Mouse (Mus musculus): Measurements from ENCODE around the gene Tle3. TPM values are rescaled to one million over a fixed set of nuclear protein-coding genes. Genes with fewer than 3 reads are reported as not detected.
A peak's percentile ranks its signal among the peaks of the same experiment; 100 is the strongest.

The Tle3 gene
- polyA plus RNA-seq, 1 experiment from 2014 or later = 55.7 TPM

DNA sequence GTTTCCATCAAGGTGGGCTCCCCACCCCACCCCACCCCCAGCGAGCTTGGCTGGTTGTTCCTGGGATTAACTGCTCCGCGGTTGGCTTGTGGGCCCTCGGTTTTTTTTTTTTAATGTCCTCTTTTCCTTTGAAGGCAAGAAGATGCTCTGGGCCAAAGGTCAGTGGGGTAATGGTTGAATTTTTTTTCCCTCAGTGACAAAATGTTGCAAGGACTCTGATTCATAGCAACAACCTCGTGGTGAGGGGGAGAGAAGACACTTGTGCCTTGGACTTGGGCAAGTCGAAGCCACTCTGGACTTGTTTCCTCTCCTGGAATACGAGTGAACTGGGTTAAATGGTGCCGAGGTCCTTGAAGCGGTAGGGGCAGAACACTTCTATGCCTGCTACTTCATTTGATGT is 34.5 kb upstream of the Tle3 start:
- no peak for DNase-seq (ENCODE audit: low spot score)
- Histone ChIP-seq H3K27ac (no peak overlapping the region), H3K4me1 (peaks cover 43% of the 10 kb centered on the region), H3K27me3 (ENCODE audit: low read depth, poor library complexity, severe bottlenecking) (peaks cover 83% of the 10 kb centered on the region), H3K36me3 (no peaks in the 10 kb centered on the region), H3K9me3 (replicated peaks) (no peaks in the 10 kb centered on the region), H3K4me3 (no peak overlapping the region)
- whole genome bisulfite sequencing = 10% methylated on average over 9 of the region's 9 CpGs

DNA sequence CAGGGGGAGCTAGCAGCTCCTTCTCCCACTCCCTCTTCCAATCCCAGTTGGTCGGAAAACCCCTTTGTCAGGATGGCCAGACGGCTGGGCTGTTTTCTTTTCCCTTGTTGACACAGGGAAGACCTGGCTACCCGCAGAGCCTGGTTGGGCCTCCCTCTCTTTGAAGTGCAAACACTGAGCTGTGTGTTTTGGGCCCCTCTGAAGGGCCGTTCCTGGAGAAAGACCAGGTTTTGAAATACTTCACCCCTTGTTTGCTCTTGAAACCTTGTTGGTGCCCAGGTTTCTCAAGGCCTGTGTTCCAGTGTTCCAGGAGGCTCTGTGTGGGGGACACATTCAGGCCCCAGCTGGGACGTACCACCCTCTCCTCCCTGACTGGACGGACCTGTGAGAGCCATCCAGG is 32.9 kb upstream of the Tle3 start:
- Histone ChIP-seq H3K4me3 (no peak overlapping the region), H3K9me3 (replicated peaks) (no peaks in the 10 kb centered on the region), H3K27ac (no peak overlapping the region), H3K4me1 (peaks cover 49% of the 10 kb centered on the region), H3K36me3 (no peaks in the 10 kb centered on the region), H3K27me3 (ENCODE audit: low read depth, poor library complexity, severe bottlenecking) (peaks cover 86% of the 10 kb centered on the region)
- DNase-seq (ENCODE audit: low spot score) = no peak
- WGBS = 18% methylated on average over 6 of the region's 6 CpGs

DNA sequence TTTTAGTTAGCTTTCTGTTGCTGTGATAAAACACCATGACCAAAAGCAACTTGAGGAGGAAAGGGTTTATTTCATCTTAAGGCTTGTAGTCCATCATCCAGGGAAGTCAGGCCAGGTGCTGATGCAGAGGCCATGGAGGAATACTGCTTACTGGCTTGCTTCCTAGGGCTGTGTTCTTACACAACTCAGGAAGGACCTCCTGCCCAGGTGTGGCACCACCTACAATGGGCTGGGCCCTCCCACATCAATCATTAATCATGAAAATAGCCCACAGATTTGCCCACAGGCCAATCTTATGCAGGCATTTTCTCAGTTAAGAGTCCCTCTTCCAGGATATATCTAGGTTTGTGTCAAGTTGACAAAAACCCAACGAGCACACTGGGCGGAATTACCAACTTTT is 31.8 kb upstream of the Tle3 start:
- Histone ChIP-seq H3K4me1 (peaks cover 59% of the 10 kb centered on the region), H3K36me3 (no peaks in the 10 kb centered on the region), H3K9me3 (replicated peaks) (no peaks in the 10 kb centered on the region), H3K27ac (no peak overlapping the region), H3K4me3 (no peak overlapping the region), H3K27me3 (ENCODE audit: low read depth, poor library complexity, severe bottlenecking) (peaks cover 84% of the 10 kb centered on the region)
- no peak for DNase-seq (ENCODE audit: low spot score)
- 78% methylated on average over 2 of the region's 2 CpGs for WGBS

DNA sequence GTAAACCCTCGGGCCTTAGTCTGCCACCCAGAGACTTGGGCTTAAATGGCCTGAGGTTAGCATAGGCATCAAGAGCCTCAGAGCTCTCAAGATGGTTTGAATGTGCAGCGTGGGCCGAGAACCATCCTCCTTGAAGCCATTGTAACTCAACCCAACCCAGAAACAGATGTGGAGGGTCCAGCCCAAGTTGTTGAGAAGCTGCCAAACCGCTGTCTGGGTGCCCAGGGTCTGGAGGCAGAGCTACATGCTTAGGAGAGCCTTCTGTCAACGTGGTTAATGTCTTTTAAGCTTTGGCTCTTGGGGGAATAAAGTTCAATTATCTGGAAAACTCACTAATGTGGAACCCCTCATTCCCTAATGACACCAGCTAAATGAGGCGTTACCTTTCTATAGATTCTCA is 29.9 kb upstream of the Tle3 start:
- Histone ChIP-seq H3K27me3 (ENCODE audit: low read depth, poor library complexity, severe bottlenecking) (peaks cover 66% of the 10 kb centered on the region), H3K4me1 (peaks cover 60% of the 10 kb centered on the region), H3K27ac (peak overlapping the region; percentile 16; the same call in 1 of the 2 replicates), H3K36me3 (no peaks in the 10 kb centered on the region), H3K9me3 (replicated peaks) (no peaks in the 10 kb centered on the region), H3K4me3 (no peak overlapping the region)
- WGBS = 75% methylated on average over 6 of the region's 6 CpGs
- no peak for DNase-seq (ENCODE audit: low spot score)

DNA sequence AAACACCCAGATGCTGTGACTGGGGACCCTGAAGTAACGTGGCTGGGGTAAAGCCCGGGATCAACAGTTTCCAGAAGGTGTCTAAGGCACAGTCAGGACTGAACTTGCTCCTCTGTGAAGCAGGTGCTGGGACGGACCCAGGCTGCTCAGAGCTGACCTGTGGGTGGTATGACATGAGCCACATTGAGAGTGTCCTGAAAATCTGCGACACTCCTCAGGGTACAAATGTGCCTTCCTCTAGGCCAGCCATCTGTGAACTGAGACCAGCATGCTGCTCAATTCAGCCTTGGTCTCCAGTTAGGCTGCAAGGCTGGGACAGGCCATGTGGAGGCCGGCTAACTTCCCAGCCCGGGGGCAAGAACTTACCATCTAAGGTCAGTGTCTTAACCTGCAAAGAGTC is 27.5 kb upstream of the Tle3 start:
- no peaks in the 10 kb centered on the region for H3K36me3 ChIP-seq
- H3K27ac ChIP-seq = 0 out of 2 replicates have a peak overlapping the region, but pooled peaks have one; percentile 46
- WGBS = 44% methylated on average over 6 of the region's 6 CpGs
- peaks cover 55% of the 10 kb centered on the region for H3K4me1 ChIP-seq
- H3K9me3 ChIP-seq (replicated peaks) = no peaks in the 10 kb centered on the region
- peaks cover 51% of the 10 kb centered on the region for H3K27me3 ChIP-seq (ENCODE audit: low read depth, poor library complexity, severe bottlenecking)
- no peak overlapping the region for H3K4me3 ChIP-seq
- no peak for DNase-seq (ENCODE audit: low spot score)

DNA sequence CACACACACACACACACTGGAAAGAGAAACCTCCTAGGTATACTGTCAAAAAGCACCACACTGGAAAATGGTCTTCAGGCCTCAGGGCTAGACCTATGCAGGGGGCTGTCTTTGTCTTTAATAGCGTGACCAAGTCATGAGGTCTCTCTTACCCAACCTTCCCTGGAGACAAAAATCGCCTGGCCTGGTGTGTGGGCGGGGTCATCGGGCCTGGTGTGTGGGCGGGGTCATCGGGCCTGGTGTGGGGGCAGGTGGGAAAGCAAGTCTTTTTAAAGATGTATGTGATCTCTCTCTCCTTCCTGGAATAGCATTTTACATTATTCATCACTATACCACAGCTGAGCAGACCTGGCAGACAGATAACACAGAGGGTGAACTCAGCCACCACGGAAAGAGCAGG is 25.2 kb upstream of the Tle3 start:
- H3K4me1 ChIP-seq = peaks cover 64% of the 10 kb centered on the region

DNA sequence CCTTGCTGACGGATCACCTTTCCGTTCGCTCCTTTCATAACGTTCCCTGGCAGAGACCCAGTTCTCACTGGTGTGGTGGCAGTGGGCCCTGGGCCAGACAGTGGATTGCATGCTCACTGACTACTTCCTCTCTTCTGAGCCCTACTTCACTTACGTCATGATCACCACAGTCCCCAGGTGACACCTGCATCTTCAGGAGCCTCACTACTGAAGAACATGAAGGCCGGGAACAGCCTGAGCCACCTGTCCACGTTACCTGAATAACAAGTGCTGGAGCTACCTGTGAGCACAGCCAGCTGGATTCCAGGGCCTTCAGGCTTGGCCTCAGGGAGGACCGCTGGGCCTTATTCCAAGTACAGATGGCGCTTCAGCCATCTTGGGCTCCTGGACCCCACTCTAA is 24.1 kb upstream of the Tle3 start:
- Histone ChIP-seq H3K9me3 (replicated peaks) (no peaks in the 10 kb centered on the region), H3K27ac (no peak overlapping the region), H3K4me1 (peaks cover 63% of the 10 kb centered on the region), H3K36me3 (no peaks in the 10 kb centered on the region), H3K27me3 (ENCODE audit: low read depth, poor library complexity, severe bottlenecking) (peaks cover 21% of the 10 kb centered on the region), H3K4me3 (no peak overlapping the region)
- DNase-seq (ENCODE audit: low spot score) = no peak
- WGBS = 89% methylated on average over 9 of the region's 9 CpGs

More for the DNA sequence above, 25.2 kb upstream of the Tle3 start:
- Histone ChIP-seq H3K4me3 (no peak overlapping the region), H3K27me3 (ENCODE audit: low read depth, poor library complexity, severe bottlenecking) (peaks cover 31% of the 10 kb centered on the region), H3K27ac (peak overlapping the region; percentile 28; the same call in 1 of the 2 replicates), H3K36me3 (no peaks in the 10 kb centered on the region), H3K9me3 (replicated peaks) (no peaks in the 10 kb centered on the region)
- no peak for DNase-seq (ENCODE audit: low spot score)
- 25% methylated on average over 7 of the region's 7 CpGs for WGBS

DNA sequence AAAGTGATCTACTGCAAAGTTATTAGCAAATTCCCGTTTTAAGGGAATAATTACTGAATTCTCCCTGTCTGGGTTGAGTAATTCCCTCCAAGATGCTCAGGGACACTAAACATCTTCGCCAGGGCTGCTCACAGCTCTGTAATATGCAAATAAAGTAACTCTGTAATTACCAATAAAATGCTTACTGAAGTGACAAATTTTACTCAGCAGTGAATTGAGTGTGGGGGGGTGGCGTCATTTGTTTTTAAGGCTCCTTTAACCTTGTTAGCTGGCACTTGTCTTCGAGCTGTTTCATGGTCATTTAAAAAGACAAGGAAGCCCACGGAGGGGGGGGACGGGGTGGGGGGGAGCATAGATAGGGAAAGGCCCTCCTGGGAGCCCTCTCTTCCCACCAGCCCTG is 23.6 kb upstream of the Tle3 start:
- Histone ChIP-seq H3K4me3 (no peak overlapping the region), H3K27ac (0 out of 2 replicates have a peak overlapping the region, but pooled peaks have one; percentile 42), H3K36me3 (no peaks in the 10 kb centered on the region), H3K4me1 (peaks cover 62% of the 10 kb centered on the region), H3K27me3 (ENCODE audit: low read depth, poor library complexity, severe bottlenecking) (peaks cover 18% of the 10 kb centered on the region), H3K9me3 (replicated peaks) (no peaks in the 10 kb centered on the region)
- 47% methylated on average over 6 of the region's 6 CpGs for WGBS
- no peak for DNase-seq (ENCODE audit: low spot score)

DNA sequence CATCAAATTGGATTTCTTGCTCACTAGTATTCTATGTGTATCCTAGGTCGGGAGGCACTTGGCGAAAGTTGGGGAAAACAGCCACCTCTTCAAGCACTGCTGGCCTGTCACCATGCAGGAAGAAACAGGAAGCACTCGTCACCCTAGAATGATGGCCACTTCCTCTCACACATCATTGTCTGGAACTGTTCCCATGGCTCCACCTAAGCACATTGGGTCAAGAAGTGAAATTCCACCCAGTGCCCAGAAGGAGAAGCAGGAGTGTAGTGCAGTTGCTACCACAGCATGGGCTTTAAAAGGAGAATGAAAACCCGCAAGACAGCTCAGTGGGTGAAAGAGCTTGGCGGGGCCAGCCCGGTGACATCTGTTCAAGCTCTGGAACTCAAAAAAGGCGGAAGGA is 22.5 kb upstream of the Tle3 start:
- H3K4me3 ChIP-seq = no peak overlapping the region
- H3K9me3 ChIP-seq (replicated peaks) = no peaks in the 10 kb centered on the region
- H3K36me3 ChIP-seq = no peaks in the 10 kb centered on the region
- peaks cover 13% of the 10 kb centered on the region for H3K27me3 ChIP-seq (ENCODE audit: low read depth, poor library complexity, severe bottlenecking)
- peak overlapping the region; percentile 66 for H3K27ac ChIP-seq
- H3K4me1 ChIP-seq = peaks cover 56% of the 10 kb centered on the region
- 83% methylated on average over 7 of the region's 7 CpGs for WGBS
- no peak for DNase-seq (ENCODE audit: low spot score)

DNA sequence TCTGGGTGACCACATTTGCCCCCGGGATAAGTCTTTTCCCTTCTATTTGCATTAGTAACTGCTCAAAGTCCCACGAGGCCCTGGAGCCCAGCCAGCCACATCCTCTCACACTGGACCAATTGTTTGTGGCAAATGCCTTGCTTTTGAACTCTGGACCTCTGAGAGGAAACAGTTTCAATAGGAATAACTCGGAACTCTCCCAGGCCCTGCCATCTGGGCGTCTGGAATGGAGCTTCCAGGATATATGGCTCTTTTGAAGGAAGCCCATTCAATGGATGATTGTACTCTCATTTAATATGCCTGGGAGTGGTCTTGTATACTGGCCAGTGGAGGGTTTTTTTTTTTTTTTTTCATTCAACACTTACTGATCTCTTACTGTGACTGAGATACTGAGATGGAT is 21.0 kb upstream of the Tle3 start:
- 38% methylated on average over 4 of the region's 4 CpGs for WGBS
- Histone ChIP-seq H3K27ac (peak overlapping the region; percentile 66; the same call in 1 of the 2 replicates), H3K4me1 (peaks cover 48% of the 10 kb centered on the region), H3K4me3 (no peak overlapping the region), H3K27me3 (ENCODE audit: low read depth, poor library complexity, severe bottlenecking) (peaks cover 8% of the 10 kb centered on the region), H3K9me3 (replicated peaks) (no peaks in the 10 kb centered on the region), H3K36me3 (no peaks in the 10 kb centered on the region)
- no peak for DNase-seq (ENCODE audit: low spot score)

DNA sequence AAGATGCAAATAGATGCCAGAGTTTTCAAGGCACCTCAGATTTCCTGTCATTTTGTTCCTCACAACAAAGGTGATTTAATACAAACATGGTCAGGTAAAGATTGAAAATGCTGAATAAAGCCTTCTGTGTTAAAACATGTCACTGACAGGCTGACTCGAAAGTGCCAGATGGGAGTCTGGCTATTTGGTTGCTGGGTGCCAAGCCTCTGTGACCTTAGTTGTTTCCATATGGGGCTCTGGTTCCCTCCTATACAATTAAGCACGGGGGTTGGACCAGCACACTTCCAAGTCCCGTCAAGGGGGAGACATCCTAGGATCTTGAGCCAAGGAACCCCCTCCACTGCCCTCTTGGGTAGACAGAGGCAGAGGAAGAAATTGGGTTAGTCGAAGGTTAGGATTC is 13.2 kb upstream of the Tle3 start:
- peaks cover 23% of the 10 kb centered on the region for H3K27me3 ChIP-seq (ENCODE audit: low read depth, poor library complexity, severe bottlenecking)
- DNase-seq (ENCODE audit: low spot score) = peak; percentile 47
- no peak overlapping the region for H3K4me3 ChIP-seq
- H3K36me3 ChIP-seq = no peaks in the 10 kb centered on the region
- H3K9me3 ChIP-seq (replicated peaks) = no peaks in the 10 kb centered on the region
- 23% methylated on average over 4 of the region's 4 CpGs for WGBS
- peaks cover 50% of the 10 kb centered on the region for H3K4me1 ChIP-seq
- H3K27ac ChIP-seq = peak overlapping the region; percentile 84

DNA sequence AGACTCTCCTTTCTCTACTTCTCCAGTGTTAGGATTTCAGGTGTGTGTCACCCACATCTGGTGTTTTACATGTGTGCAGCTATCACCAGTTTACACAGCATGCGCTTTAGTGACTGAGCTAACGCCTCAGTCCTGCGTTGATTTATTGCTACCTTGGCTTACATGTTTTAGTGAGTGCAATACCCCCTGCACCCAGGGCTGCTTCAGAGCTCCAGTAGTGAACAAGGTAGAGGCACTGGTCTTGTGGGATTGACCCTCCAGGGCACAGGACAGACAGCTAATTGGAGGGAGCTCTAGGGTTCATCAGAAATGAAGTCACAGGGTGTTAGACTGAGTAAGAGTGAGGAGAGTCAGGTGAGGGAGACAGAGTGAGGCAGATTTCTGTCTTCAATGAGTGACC is 12.4 kb upstream of the Tle3 start:
- Histone ChIP-seq H3K4me3 (no peak overlapping the region), H3K27ac (peak overlapping the region; percentile 84; the same call in 1 of the 2 replicates), H3K27me3 (ENCODE audit: low read depth, poor library complexity, severe bottlenecking) (peaks cover 31% of the 10 kb centered on the region), H3K4me1 (peaks cover 50% of the 10 kb centered on the region), H3K9me3 (replicated peaks) (no peaks in the 10 kb centered on the region), H3K36me3 (no peaks in the 10 kb centered on the region)
- WGBS = 55% methylated on average over 3 of the region's 3 CpGs
- DNase-seq (ENCODE audit: low spot score) = no peak

DNA sequence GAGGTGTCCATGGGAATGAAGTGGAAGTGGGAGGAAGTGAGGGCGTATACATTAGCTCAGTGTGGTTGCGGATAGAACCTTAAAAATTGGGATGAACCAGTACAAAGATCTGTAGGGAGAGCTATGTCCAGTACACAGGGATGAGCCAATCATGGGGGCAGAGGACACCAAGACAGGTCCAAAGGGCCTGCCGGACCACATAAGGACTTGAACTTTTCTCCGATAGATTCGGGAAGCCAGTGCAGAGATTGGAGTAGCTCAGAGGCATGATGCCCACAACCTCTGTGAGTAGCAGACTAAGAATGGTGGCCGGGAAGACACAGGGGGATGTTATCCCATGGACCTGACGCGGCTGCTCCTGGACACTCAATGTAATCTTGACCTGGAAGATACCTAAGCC is 12.0 kb upstream of the Tle3 start:
- peak overlapping the region; percentile 84; the same call in 1 of the 2 replicates for H3K27ac ChIP-seq
- no peaks in the 10 kb centered on the region for H3K9me3 ChIP-seq (replicated peaks)
- H3K36me3 ChIP-seq = no peaks in the 10 kb centered on the region
- H3K4me1 ChIP-seq = peaks cover 50% of the 10 kb centered on the region
- H3K4me3 ChIP-seq = no peak overlapping the region
- no peak for DNase-seq (ENCODE audit: low spot score)
- WGBS = 87% methylated on average over 8 of the region's 8 CpGs
- H3K27me3 ChIP-seq (ENCODE audit: low read depth, poor library complexity, severe bottlenecking) = peaks cover 35% of the 10 kb centered on the region

Data from limb, embryonic 10.5 days (tissue).